Mouse (Mus musculus) forebrain, embryonic 12.5 days (tissue): ENCODE measurements around the gene Olfr547. TPM values are rescaled to one million over a fixed set of nuclear protein-coding genes. Genes with fewer than 3 reads are reported as not detected.
A peak's percentile ranks its signal among the peaks of the same experiment; 100 is the strongest.

Experiments
- ATAC-seq: fragments of 200-750 bp; cut with Nextera tagmentation; 2 replicates; pipeline ENCODE4 v1.8.0; 2017; ENCODE audit warnings: moderate TSS enrichment; ENCODE audit not compliant: low FRiP score
- H3K27ac ChIP-seq: fragments of 300-500 bp; sonication (generic); 2 replicates; pipeline ENCODE4 v1.5.1; 2016; ENCODE audit warnings: mild to moderate bottlenecking
- H3K27me3 ChIP-seq: fragments of 300-500 bp; sonication (generic); 2 replicates; pipeline ENCODE4 v1.6.1; 2016; ENCODE audit warnings: mild to moderate bottlenecking
- H3K36me3 ChIP-seq: fragments of 300-500 bp; sonication (generic); replicated peaks from 2 replicates; pipeline ENCODE4 v1.6.1; 2016; ENCODE audit warnings: mild to moderate bottlenecking
- H3K4me1 ChIP-seq: fragments of 300-500 bp; sonication (generic); 2 replicates; pipeline ENCODE4 v1.6.1; 2016
- H3K4me2 ChIP-seq: fragments of 300-500 bp; sonication (generic); 2 replicates; pipeline ENCODE4 v1.6.1; 2016; ENCODE audit warnings: mild to moderate bottlenecking, moderate library complexity
- H3K4me3 ChIP-seq: fragments of 300-500 bp; sonication (generic); replicated peaks from 2 replicates; pipeline ENCODE4 v1.5.1; 2016; ENCODE audit warnings: mild to moderate bottlenecking
- H3K9ac ChIP-seq: fragments of 300-500 bp; sonication (generic); 2 replicates; pipeline ENCODE4 v1.6.1; 2016; ENCODE audit warnings: mild to moderate bottlenecking
- H3K9me3 ChIP-seq: fragments of 300-500 bp; sonication (generic); 2 replicates; pipeline ENCODE4 v1.6.1; 2016
- WGBS: fragments of 180-500 bp; shearing (Covaris S2); methylation state at CpG from one replicate; pipeline ENCODE4 v1.1.7; 2016; 5-methylcytosine and 5-hydroxymethylcytosine counted together
- polyA plus RNA-seq: library from polyadenylated mRNA; unstranded; fragments of >200 nt; fragmentation: Nextera tagmentation; extraction: Ambion mirVana; gene quantifications from 2 replicates; pipeline ENCODE4 v1.2.1, GENCODE M21; 2016

Olfr547 gene
- polyA plus RNA-seq, 1 experiment from 2014 or later, result not detected

GRCm38 (mm10) chr7:102573174-102573830 is 38.8 kb downstream of the Olfr547 start:
- Histone ChIP-seq H3K36me3 (no peaks in the 10 kb centered on the region), H3K4me2 (no peak overlapping the region), H3K27ac (no peak overlapping the region), H3K27me3 (no peaks in the 10 kb centered on the region), H3K9ac (no peak overlapping the region), H3K9me3 (no peaks in the 10 kb centered on the region), H3K4me1 (peaks cover 8% of the 10 kb centered on the region; the same call in 1 of the 2 replicates), H3K4me3 (no peak overlapping the region)
- WGBS, result 69% methylated on average over 3 of the region's 3 CpGs
- ATAC-seq, result peak; percentile 46; the same call in 1 of the 2 replicates

GRCm38 (mm10) chr7:102575998-102576397 is 41.4 kb downstream of the Olfr547 start:
- Histone ChIP-seq H3K27ac (no peak overlapping the region), H3K4me3 (no peak overlapping the region), H3K4me2 (no peak overlapping the region), H3K9me3 (no peaks in the 10 kb centered on the region), H3K9ac (no peak overlapping the region), H3K36me3 (no peaks in the 10 kb centered on the region), H3K27me3 (no peaks in the 10 kb centered on the region), H3K4me1 (peaks cover 8% of the 10 kb centered on the region; the same call in 1 of the 2 replicates)
- 44% methylated on average over 6 of the region's 6 CpGs for WGBS
- no peak for ATAC-seq

Other genes with a start within 250 kb of the Olfr547 start
- 203 and 216 TPM in 2 replicates for gene Rrm1, start 93.1 kb upstream of the Olfr547 start, polyA plus RNA-seq
- 0.45 and 0.89 TPM in 2 replicates for gene Olfr543, start 53.1 kb upstream of the Olfr547 start, polyA plus RNA-seq
- gene Olfr544, start 46.4 kb upstream of the Olfr547 start, polyA plus RNA-seq, result 0.10 and 0.14 TPM in 2 replicates
- gene Olfr545, start 35.2 kb upstream of the Olfr547 start, polyA plus RNA-seq, result 0.32 TPM in 1 of 2 replicates, not detected in the other
- gene Olfr548-ps1, start 6.1 kb downstream of the Olfr547 start, polyA plus RNA-seq, result not detected in 2 replicates
- gene Olfr549, start 15.1 kb downstream of the Olfr547 start, polyA plus RNA-seq, result not detected in 2 replicates
- gene Trim21, start 30.7 kb downstream of the Olfr547 start, polyA plus RNA-seq, result 0.14 and 0.21 TPM in 2 replicates
- 0.19 TPM in 1 of 2 replicates, not detected in the other for gene Olfr550, start 36.7 kb downstream of the Olfr547 start, polyA plus RNA-seq
- not detected in 2 replicates for gene Olfr551, start 57.1 kb downstream of the Olfr547 start, polyA plus RNA-seq
- not detected in 2 replicates for gene Olfr552, start 63.0 kb downstream of the Olfr547 start, polyA plus RNA-seq
- gene Olfr553, start 83.5 kb downstream of the Olfr547 start, polyA plus RNA-seq, result not detected in 2 replicates
- gene Olfr554, start 103.7 kb downstream of the Olfr547 start, polyA plus RNA-seq, result not detected in 2 replicates
- not detected in 2 replicates for gene Olfr555, start 124.1 kb downstream of the Olfr547 start, polyA plus RNA-seq
- not detected in 2 replicates for gene Olfr556, start 130.2 kb downstream of the Olfr547 start, polyA plus RNA-seq
- 7.5 and 9.8 TPM in 2 replicates for gene Trim68, start 152.6 kb downstream of the Olfr547 start, polyA plus RNA-seq
- gene Olfr557, start 161.2 kb downstream of the Olfr547 start, polyA plus RNA-seq, result not detected in 2 replicates
- gene Olfr558, start 167.5 kb downstream of the Olfr547 start, polyA plus RNA-seq, result not detected in 2 replicates
- gene Olfr33, start 184.3 kb downstream of the Olfr547 start, polyA plus RNA-seq, result not detected in 2 replicates
- gene Olfr559, start 192.7 kb downstream of the Olfr547 start, polyA plus RNA-seq, result not detected in 2 replicates
- not detected in 2 replicates for gene Olfr560, start 224.6 kb downstream of the Olfr547 start, polyA plus RNA-seq
- 0.10 TPM in 1 of 2 replicates, not detected in the other for gene Olfr78, start 224.7 kb downstream of the Olfr547 start, polyA plus RNA-seq
- not detected in 2 replicates for gene Olfr561, start 236.5 kb downstream of the Olfr547 start, polyA plus RNA-seq